Mouse (Mus musculus): ENCODE measurements at regions not wholly inside any gene's neighbourhood (a gene's known extent, or its start where the extent isn't known, plus 50 kb on each side); places are given as distances from the start of the nearest gene placed in this dataset.

- no peak for DNase-seq
Observed at GRCm38 (mm10) chr8:128261367-128261766, 97.0 kb upstream of the Nrp1 start.

GRCm38 (mm10) chr8:128263251-128263947 lies 95.0 kb upstream of the Nrp1 start:
- peak; percentile 70 for DNase-seq

- peak; percentile 52 for DNase-seq
Observed at GRCm38 (mm10) chr8:128267261-128267660, 91.1 kb upstream of the Nrp1 start.

GRCm38 (mm10) chr8:128268010-128268409 lies 90.4 kb upstream of the Nrp1 start:
- DNase-seq: no peak

- DNase-seq: no peak
Observed at GRCm38 (mm10) chr8:128269546-128269945, 88.9 kb upstream of the Nrp1 start.

- peak; percentile 74 for DNase-seq
Observed at GRCm38 (mm10) chr8:128272866-128273344, 85.5 kb upstream of the Nrp1 start.

GRCm38 (mm10) chr8:128276475-128276874 lies 81.9 kb upstream of the Nrp1 start:
- no peak for DNase-seq

- DNase-seq: no peak
Observed at GRCm38 (mm10) chr8:128282802-128283201, 75.6 kb upstream of the Nrp1 start.

- DNase-seq: no peak
Observed at GRCm38 (mm10) chr8:128283365-128283764, 75.0 kb upstream of the Nrp1 start.

GRCm38 (mm10) chr8:128284816-128285215 lies 73.6 kb upstream of the Nrp1 start:
- DNase-seq: no peak

GRCm38 (mm10) chr8:128290076-128290475 lies 68.3 kb upstream of the Nrp1 start:
- DNase-seq: peak; percentile 38

GRCm38 (mm10) chr8:128292394-128292793 lies 66.0 kb upstream of the Nrp1 start:
- no peak for DNase-seq

- DNase-seq: no peak
Observed at GRCm38 (mm10) chr8:128296728-128297380, 61.5 kb upstream of the Nrp1 start.

- DNase-seq: no peak
Observed at GRCm38 (mm10) chr8:128302322-128302721, 56.1 kb upstream of the Nrp1 start.
